Mouse (Mus musculus): Measurements from ENCODE around the gene Ppp1r1a. TPM values are rescaled to one million over a fixed set of nuclear protein-coding genes. Genes with fewer than 3 reads are reported as not detected.
A peak's percentile ranks its signal among the peaks of the same experiment; 100 is the strongest.

The Ppp1r1a gene
- polyA plus RNA-seq, 1 experiment from 2014 or later, result 118 TPM

DNA sequence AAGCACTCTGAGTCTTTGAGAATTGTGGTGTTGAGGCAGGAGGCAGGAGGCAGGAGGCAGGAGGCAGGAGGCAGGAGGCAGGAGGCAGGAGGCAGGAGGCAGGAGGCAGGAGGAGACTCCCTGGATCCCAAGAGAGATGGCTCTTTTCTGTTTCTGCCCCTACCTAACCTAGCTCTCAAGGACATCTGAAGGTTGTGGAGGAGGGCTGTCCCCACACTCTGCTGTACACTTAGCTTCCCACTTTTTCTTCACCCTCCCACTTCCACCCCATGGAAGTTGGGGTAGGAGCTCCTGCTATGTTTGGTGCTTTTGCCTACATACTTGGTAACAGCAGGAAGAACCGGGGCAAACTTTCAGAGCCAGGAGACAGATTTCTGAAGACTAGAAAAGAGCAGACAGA lies 2.0 kb downstream of the Ppp1r1a start:
- H3K27me3 ChIP-seq (replicated peaks), result 0 out of 2 replicates have a peak, but pooled peaks cover 5% of the 10 kb centered on the region
- WGBS, result 72% methylated on average over 1 of the region's 1 CpGs
- peaks cover 29% of the 10 kb centered on the region for H3K4me1 ChIP-seq
- H3K4me2 ChIP-seq, result 0 out of 2 replicates have a peak overlapping the region, but pooled peaks have one; percentile 84
- H3K9me3 ChIP-seq (replicated peaks), result no peaks in the 10 kb centered on the region
- no peak for ATAC-seq (ENCODE audit: low FRiP score)
- H3K27ac ChIP-seq (replicated peaks), result no peak overlapping the region
- no peak overlapping the region for H3K4me3 ChIP-seq (replicated peaks)
- no peaks in the 10 kb centered on the region for H3K36me3 ChIP-seq
- H3K9ac ChIP-seq (replicated peaks), result no peak overlapping the region

DNA sequence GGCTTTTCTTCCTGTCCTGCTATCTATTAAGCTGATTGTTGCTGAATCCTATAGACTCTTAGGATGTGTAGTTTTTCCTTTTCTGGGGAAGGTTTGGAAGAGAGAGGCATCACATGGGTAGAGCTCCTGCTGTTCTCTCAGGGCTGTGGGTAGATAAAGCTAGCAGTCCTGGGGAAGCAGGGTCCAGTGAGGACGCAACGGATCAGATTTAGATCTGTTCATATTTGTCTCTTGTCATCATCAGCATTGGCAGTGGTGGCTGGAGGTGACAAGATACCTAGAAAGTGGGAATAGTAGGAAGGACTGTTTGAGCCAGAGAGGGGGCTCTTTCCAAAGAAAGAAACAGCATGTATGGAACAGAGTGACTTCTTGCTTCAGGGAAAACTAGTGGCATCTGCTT lies 2.8 kb downstream of the Ppp1r1a start:
- Histone ChIP-seq H3K27me3 (replicated peaks) (0 out of 2 replicates have a peak, but pooled peaks cover 5% of the 10 kb centered on the region), H3K27ac (replicated peaks) (no peak overlapping the region), H3K36me3 (no peaks in the 10 kb centered on the region), H3K9me3 (replicated peaks) (no peaks in the 10 kb centered on the region), H3K4me3 (replicated peaks) (no peak overlapping the region), H3K4me1 (peaks cover 29% of the 10 kb centered on the region), H3K9ac (replicated peaks) (no peak overlapping the region), H3K4me2 (no peak overlapping the region)
- WGBS, result 88% methylated on average over 2 of the region's 2 CpGs
- no peak for ATAC-seq (ENCODE audit: low FRiP score)

DNA sequence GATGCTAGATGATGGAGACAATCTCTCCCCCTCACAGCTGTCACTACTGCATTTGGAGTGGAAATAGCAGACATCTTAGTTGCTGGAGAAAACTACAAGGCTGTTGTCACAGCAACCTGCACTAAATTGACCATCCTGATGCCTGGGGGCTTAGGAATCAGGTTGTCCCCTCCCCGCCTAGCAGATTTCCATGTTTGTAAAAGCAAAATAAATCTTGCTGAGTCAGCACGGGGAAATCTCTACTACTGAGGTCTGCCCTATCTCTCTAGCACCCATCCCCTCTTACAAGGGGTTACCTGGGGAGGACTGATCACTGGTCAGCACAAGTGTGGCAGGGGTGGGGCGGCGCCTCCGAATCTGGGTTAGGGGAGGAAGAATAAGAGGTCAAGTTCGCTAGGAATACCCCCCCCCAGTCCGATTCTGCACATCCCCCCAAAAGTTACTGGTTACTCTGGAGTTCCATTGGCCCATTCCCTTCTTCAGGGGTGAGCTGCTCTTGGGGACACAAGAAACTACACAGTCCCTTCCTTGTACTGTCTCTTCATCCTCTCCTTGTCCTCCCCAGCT lies 3.7 kb downstream of the Ppp1r1a start:
- H3K9me3 ChIP-seq (replicated peaks), result no peaks in the 10 kb centered on the region
- H3K27me3 ChIP-seq (replicated peaks), result 0 out of 2 replicates have a peak, but pooled peaks cover 5% of the 10 kb centered on the region
- H3K4me1 ChIP-seq, result peaks cover 33% of the 10 kb centered on the region
- no peak overlapping the region for H3K27ac ChIP-seq (replicated peaks)
- no peak for ATAC-seq (ENCODE audit: low FRiP score)
- no peak overlapping the region for H3K4me2 ChIP-seq
- no peaks in the 10 kb centered on the region for H3K36me3 ChIP-seq
- no peak overlapping the region for H3K9ac ChIP-seq (replicated peaks)
- WGBS, result 87% methylated on average over 7 of the region's 7 CpGs
- H3K4me3 ChIP-seq (replicated peaks), result no peak overlapping the region

DNA sequence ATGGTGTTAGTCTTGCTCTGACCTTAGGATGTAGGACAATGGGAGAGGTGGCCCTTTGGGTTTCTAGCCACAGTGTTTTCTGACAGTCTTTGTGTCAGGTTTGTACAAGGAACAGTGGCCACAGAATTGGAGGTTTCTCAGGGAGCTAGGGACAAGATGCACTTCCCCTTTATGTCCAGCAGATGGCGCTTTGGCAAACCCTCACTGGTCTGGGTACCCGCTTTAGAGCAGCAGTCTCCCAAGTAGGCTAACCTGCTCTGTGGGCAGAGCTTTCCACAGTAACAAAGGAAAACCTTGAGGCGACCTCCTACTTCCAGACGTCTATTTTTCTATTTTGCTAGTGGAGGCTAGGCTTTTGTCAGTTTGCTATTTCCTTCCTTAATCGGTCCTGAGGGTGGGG lies 7.4 kb downstream of the Ppp1r1a start:
- 0 out of 2 replicates have a peak, but pooled peaks cover 14% of the 10 kb centered on the region for H3K4me1 ChIP-seq
- H3K9me3 ChIP-seq (replicated peaks), result no peaks in the 10 kb centered on the region
- no peak overlapping the region for H3K4me3 ChIP-seq (replicated peaks)
- H3K27me3 ChIP-seq (replicated peaks), result no peaks in the 10 kb centered on the region
- H3K9ac ChIP-seq (replicated peaks), result no peak overlapping the region
- no peak overlapping the region for H3K4me2 ChIP-seq
- peaks cover 29% of the 10 kb centered on the region for H3K36me3 ChIP-seq
- WGBS, result 9% methylated on average over 5 of the region's 5 CpGs
- peak overlapping the region; percentile 60 for H3K27ac ChIP-seq (replicated peaks)
- peak; percentile 83 for ATAC-seq (ENCODE audit: low FRiP score)

DNA sequence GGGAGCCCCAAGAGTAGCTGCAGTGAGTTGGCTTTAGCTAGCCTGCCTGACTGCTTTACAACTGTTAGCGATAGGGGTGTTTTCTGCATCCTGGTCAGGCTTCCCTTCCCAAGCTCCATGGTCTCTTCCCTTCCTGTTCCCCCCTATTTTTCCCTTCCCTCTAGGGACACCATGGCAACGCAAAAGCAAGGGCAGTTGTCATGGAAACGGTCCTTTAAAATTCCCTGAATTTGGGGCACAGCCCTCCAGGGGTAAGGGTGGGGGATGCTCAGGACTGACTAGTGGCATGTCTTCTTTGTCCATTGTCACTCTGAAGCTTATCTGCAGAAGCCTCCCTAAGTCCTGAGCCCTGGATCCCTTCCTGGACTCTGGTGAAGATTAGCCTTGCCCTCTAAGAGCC lies 14.6 kb downstream of the Ppp1r1a start:
- 29% methylated on average over 3 of the region's 3 CpGs for WGBS
- Histone ChIP-seq H3K4me2 (no peak overlapping the region), H3K9ac (replicated peaks) (no peak overlapping the region), H3K4me1 (peaks cover 36% of the 10 kb centered on the region), H3K9me3 (replicated peaks) (no peaks in the 10 kb centered on the region), H3K27me3 (replicated peaks) (no peaks in the 10 kb centered on the region), H3K27ac (replicated peaks) (peak overlapping the region; percentile 43), H3K36me3 (peaks cover 39% of the 10 kb centered on the region), H3K4me3 (replicated peaks) (no peak overlapping the region)
- no peak for ATAC-seq (ENCODE audit: low FRiP score)

DNA sequence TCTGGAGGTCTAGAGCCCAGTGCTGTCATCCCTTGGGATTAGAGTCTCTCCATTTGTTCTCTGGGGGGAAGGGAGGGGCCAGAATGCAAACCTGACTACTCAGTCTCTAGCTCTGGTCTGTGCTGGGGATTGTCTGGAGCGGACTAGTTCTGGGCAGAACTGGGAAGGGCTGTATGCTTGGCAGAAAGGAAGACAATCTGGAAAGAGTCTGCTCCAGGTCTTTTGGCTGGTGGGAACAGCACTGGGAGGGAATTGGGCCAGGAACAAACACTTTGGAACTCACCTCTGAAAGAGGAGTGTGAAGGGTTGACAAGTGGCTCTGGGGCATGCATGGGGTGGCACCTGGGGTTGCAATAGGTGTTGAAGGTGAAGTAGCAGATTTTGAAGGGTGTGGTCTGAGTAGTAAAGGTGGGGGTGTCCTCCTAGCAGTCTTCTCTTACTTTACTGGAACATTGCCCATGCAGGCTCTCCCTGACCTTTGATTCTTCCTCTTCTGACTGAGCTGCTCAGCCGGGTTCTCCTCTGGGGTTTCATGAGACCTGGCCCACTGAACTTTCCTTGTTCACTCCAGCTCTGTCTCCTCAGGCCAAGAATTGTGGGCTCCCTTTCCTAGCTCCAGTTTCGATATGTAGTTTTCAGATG lies 15.2 kb downstream of the Ppp1r1a start:
- Histone ChIP-seq H3K4me3 (replicated peaks) (no peak overlapping the region), H3K4me1 (peaks cover 42% of the 10 kb centered on the region), H3K27ac (replicated peaks) (peak overlapping the region; percentile 43), H3K27me3 (replicated peaks) (no peaks in the 10 kb centered on the region), H3K4me2 (no peak overlapping the region), H3K9me3 (replicated peaks) (no peaks in the 10 kb centered on the region), H3K36me3 (peaks cover 33% of the 10 kb centered on the region), H3K9ac (replicated peaks) (no peak overlapping the region)
- no peak for ATAC-seq (ENCODE audit: low FRiP score)
- 72% methylated on average over 3 of the region's 3 CpGs for whole genome bisulfite sequencing

DNA sequence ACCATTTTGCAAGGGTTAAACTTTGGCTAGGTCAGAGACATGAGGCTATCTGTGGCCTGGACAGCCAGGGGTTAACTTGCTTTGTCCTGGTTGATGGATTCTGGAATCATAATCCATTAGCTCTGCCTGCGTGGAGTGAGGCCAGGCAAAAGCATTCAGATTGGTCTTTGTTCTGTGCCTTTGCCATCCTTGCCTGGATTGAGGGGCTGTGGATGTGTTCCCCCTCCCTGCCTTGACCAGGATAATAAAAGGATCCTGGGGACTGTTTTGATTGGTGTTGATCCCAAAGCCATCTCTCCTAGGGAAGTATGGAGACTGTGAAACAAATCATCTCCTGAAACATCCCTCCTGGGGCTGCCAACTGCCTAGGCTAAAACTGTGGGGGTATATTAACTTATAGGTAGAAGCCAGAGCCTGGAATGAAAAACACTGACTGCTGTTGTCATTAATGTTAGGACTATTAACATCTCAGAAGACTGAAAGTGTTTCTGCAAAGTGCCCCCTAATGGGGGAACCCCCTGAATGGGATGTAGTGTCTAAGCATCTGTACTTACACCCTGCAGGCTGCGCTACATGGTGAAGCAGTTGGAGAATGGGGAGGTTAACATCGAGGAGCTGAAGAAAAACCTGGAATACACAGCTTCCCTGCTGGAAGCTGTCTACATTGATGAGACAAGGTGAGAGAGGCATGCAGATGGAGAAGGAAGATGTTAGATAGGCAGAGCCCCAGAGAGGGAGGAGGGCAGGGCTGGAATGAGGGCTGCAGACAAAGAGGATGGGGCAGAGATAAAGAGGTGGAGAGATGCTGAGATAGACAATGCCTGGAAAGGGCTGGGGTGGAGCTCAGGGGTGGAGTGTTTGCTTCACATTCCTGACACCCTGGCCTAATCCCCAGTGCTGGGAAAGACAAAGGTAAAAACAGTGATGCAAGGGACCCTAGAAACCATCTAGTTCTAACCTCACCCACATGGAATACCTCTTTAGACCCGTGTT lies 18.1 kb downstream of the Ppp1r1a start:
- no peaks in the 10 kb centered on the region for H3K27me3 ChIP-seq (replicated peaks)
- H3K27ac ChIP-seq (replicated peaks), result peak overlapping the region; percentile 83
- WGBS, result 12% methylated on average over 4 of the region's 4 CpGs
- no peaks in the 10 kb centered on the region for H3K9me3 ChIP-seq (replicated peaks)
- peak overlapping the region; percentile 20 for H3K4me2 ChIP-seq
- H3K9ac ChIP-seq (replicated peaks), result 0 out of 2 replicates have a peak overlapping the region, but pooled peaks have one; percentile 21
- peaks cover 60% of the 10 kb centered on the region for H3K4me1 ChIP-seq
- peaks cover 12% of the 10 kb centered on the region; the same call in 1 of the 2 replicates for H3K36me3 ChIP-seq
- peak; percentile 51; the same call in 1 of the 2 replicates for ATAC-seq (ENCODE audit: low FRiP score)
- H3K4me3 ChIP-seq (replicated peaks), result no peak overlapping the region

DNA sequence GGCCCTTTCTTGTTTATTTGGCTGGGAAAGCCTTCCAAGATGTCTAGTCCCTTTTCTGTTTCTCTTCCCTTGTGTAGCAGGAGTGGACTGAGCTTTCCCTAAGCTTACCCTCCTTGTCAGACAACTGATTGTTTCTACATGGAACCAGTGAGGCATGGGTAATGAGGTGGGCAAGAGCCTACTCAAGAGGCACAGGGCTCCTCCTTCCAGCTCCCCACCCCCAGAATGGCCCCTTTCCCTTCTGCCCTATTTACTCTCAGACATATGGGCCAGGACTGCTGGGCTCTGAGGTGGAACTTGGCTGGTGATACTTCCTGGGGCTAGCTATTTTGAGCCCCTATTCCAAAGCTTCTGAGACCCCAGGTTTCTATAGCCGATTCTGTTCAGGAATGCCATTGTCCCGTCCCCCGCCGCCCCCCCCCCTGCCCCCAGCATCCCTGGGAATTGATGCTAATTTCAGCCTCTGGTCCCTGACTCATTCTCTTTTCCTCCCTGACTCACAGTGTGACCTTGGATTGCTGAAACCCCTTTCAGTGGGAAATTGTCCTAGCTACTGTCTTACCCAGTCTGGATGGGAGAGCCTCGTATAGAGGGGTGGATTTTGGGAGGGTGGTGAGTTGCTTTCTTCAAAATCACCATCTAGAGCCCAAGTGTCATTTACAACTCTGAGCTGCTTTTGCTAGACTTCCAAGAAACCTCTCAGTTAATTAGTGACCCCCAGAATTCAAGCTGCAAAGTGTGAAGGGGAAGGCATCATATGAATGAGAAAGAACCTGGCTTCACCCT lies 19.0 kb downstream of the Ppp1r1a start:
- no peak overlapping the region for H3K4me3 ChIP-seq (replicated peaks)
- WGBS, result 5% methylated on average over 5 of the region's 5 CpGs
- H3K9me3 ChIP-seq (replicated peaks), result no peaks in the 10 kb centered on the region
- peak; percentile 57; the same call in 1 of the 2 replicates for ATAC-seq (ENCODE audit: low FRiP score)
- H3K27me3 ChIP-seq (replicated peaks), result no peaks in the 10 kb centered on the region
- no peak overlapping the region for H3K9ac ChIP-seq (replicated peaks)
- peaks cover 6% of the 10 kb centered on the region; the same call in 1 of the 2 replicates for H3K36me3 ChIP-seq
- peak overlapping the region; percentile 20 for H3K4me2 ChIP-seq
- H3K4me1 ChIP-seq, result peaks cover 68% of the 10 kb centered on the region
- peak overlapping the region; percentile 83 for H3K27ac ChIP-seq (replicated peaks)

DNA sequence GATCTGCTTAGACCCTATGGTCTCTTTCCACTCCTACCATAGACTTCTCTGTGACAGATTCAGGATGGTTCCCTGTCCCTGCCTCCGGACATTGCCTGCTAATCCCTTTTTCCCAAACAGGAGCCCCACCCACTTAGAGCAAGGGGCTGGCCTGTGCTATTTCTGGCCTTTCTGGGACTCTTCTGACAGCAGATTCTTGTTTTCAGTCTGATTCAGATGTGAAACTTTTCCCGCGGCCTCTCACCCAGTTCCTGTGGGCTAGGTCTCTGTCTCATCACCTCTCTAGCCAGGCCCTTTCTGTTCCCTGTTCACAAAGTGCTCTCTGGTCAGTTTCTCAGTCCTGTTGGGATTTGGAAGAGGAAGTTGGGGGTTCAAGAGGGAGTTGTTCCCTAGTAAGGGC lies 22.9 kb downstream of the Ppp1r1a start:
- ATAC-seq (ENCODE audit: low FRiP score), result no peak
- 44% methylated on average over 3 of the region's 3 CpGs for WGBS
- peak overlapping the region; percentile 67 for H3K27ac ChIP-seq (replicated peaks)
- peaks cover 71% of the 10 kb centered on the region for H3K4me1 ChIP-seq
- peak overlapping the region; percentile 35; the same call in 1 of the 2 replicates for H3K4me3 ChIP-seq (replicated peaks)
- no peaks in the 10 kb centered on the region for H3K9me3 ChIP-seq (replicated peaks)
- peak overlapping the region; percentile 26; the same call in 1 of the 2 replicates for H3K9ac ChIP-seq (replicated peaks)
- H3K4me2 ChIP-seq, result peak overlapping the region; percentile 55
- no peaks in the 10 kb centered on the region for H3K27me3 ChIP-seq (replicated peaks)
- no peaks in the 10 kb centered on the region for H3K36me3 ChIP-seq

DNA sequence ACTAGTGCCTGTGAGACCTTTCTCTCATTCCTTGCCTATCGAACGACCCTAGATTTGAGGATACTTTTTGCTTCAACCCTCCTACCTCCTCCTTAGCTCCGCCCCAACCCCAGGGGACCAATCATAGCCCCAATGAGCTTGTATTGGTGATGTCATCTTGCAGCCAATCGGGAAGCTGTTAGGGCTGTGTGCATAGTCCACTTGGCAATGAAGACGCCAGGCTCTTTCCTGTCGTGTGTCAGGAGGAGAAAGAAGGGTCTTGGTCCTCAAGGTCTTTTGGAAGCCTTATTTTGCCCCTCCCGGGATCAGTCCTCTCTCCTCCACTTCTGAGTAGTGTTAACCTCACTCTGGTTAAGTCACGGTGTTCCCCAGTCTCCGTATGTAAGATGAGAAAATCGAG lies 23.7 kb downstream of the Ppp1r1a start:
- peaks cover 71% of the 10 kb centered on the region for H3K4me1 ChIP-seq
- ATAC-seq (ENCODE audit: low FRiP score), result peak; percentile 88
- H3K4me2 ChIP-seq, result peak overlapping the region; percentile 55
- peak overlapping the region; percentile 79 for H3K27ac ChIP-seq (replicated peaks)
- 3% methylated on average over 10 of the region's 10 CpGs for WGBS
- H3K36me3 ChIP-seq, result no peaks in the 10 kb centered on the region
- H3K4me3 ChIP-seq (replicated peaks), result peak overlapping the region; percentile 35
- H3K9me3 ChIP-seq (replicated peaks), result no peaks in the 10 kb centered on the region
- H3K27me3 ChIP-seq (replicated peaks), result no peaks in the 10 kb centered on the region
- H3K9ac ChIP-seq (replicated peaks), result peak overlapping the region; percentile 36

DNA sequence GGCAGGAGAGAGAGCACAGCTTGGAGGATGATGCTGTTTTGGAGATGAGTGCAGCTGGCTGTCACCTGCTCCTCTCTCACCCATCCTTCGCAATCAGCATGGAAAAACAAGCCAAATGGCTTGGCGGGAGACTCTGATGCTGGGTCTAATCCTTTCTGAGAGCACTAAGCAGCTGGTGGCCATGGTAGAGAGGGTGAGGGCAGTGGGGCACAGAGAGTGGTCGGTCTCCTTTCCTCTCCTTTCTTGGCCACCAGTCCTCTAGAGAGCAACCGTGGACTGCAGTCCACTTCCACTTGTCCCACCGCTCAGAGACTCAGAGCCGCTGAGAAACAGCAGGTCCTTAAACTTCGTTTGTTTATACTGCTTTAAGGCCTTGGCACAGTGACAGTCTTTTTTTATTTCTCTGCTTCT lies 24.2 kb downstream of the Ppp1r1a start:
- Histone ChIP-seq H3K4me1 (peaks cover 71% of the 10 kb centered on the region), H3K4me3 (replicated peaks) (peak overlapping the region; percentile 35; the same call in 1 of the 2 replicates), H3K4me2 (peak overlapping the region; percentile 55), H3K9ac (replicated peaks) (peak overlapping the region; percentile 36; the same call in 1 of the 2 replicates), H3K36me3 (no peaks in the 10 kb centered on the region), H3K27ac (replicated peaks) (peak overlapping the region; percentile 79), H3K9me3 (replicated peaks) (no peaks in the 10 kb centered on the region), H3K27me3 (replicated peaks) (no peaks in the 10 kb centered on the region)
- ATAC-seq (ENCODE audit: low FRiP score), result peak; percentile 41
- 2% methylated on average over 7 of the region's 7 CpGs for WGBS
